Mouse (Mus musculus) spleen, postnatal 10 days (tissue): Measurements from ENCODE around the gene Smim13.
A peak's percentile ranks its signal among the peaks of the same experiment; 100 is the strongest.
"Not testable (repeated sequence)": the region's sequence is repeated elsewhere in the genome, so short reads cannot be mapped to it uniquely, and the experiment has no call there.

ENCODE experiments used
- DNase-seq, 2 experiments: peaks; one replicate each; pipeline ENCODE4 v3.0.0; 2021 to 2022; ENCODE audit warnings: low spot score in 2 of 2

Gene Smim13

GRCm38 (mm10) chr13:41238035-41238804 is 11.4 kb upstream of the Smim13 start:
- no peak for DNase-seq

- DNase-seq, result no peak
These were observed 10.9 kb upstream of the Smim13 start for GRCm38 (mm10) chr13:41238805-41239130.

- no peak for DNase-seq
These were observed 8.1 kb upstream of the Smim13 start for GRCm38 (mm10) chr13:41241557-41241956.

GRCm38 (mm10) chr13:41244306-41244830 is 5.3 kb upstream of the Smim13 start:
- no peak for DNase-seq

GRCm38 (mm10) chr13:41248751-41249520 is 708 bp upstream of the Smim13 start:
- peak in 1 of 2 experiments; percentile 45 for DNase-seq

GRCm38 (mm10) chr13:41250318-41250981 is 806 bp downstream of the Smim13 start:
- peak in 1 of 2 experiments; percentile 45 for DNase-seq

DNA sequence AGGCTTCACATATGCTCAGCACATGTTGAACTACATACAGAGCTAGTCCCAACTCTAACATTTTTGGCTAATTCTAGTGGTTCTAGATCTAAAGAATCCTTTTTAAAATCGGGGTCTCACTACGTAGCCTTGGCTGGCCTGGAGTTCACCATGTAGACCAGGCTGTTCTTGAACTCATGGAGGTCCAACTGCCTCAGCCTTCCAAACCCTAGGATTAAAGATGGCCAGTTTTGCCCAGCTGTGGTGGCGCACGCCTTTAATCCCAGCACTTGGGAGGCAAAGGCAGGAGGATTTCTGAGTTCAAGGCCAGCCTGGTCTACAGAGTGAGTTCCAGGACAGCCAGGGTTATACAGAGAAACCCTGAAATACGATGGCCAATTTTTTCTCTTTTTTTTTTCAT is 1.6 kb downstream of the Smim13 start:
- DNase-seq, result peak in 1 of 2 experiments; percentile 7

GRCm38 (mm10) chr13:41251667-41252066 is 2.0 kb downstream of the Smim13 start:
- no peak for DNase-seq

DNA sequence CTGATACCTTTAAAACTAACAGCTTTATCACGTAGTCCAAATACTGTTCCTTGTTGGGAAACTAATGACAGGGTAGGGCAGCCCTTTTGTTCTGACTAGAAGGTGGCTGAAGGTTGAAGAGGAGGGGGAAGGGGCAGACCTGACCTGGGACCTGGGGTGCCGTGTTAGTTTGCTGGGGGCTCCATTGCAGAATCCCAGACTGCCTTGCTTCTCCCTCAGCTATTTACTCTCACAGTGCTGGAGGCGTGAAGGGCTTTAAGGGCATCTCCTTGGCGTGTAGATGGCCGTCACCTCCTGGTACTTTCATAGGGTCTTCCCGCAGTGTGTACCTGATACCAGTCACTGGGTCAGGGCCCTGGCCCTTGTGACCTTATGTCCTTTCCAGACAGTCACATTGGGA is 2.5 kb downstream of the Smim13 start:
- no peak for DNase-seq

GRCm38 (mm10) chr13:41252736-41253135 is 3.1 kb downstream of the Smim13 start:
- no peak for DNase-seq

DNA sequence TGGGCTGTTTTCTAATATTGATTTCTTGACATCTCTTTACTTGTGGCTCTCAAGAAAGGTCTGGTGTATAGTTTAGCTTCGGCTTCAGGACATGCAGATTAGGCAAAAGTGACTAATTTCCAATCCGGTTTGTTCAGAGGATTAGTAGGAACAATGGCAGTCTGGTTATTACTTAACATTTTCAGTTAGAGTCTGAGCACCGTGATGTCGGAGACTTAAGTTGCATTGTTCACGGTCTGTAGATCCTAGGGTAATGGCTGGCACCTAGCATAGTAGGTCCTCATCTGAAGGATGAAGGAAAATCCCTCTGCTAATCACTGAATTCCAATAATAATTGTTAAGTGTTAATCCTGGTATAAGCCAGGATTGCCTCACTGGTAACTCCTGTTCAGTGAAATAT is 6.5 kb downstream of the Smim13 start:
- no peak for DNase-seq

GRCm38 (mm10) chr13:41256962-41257361 is 7.3 kb downstream of the Smim13 start:
- no peak for DNase-seq

DNA sequence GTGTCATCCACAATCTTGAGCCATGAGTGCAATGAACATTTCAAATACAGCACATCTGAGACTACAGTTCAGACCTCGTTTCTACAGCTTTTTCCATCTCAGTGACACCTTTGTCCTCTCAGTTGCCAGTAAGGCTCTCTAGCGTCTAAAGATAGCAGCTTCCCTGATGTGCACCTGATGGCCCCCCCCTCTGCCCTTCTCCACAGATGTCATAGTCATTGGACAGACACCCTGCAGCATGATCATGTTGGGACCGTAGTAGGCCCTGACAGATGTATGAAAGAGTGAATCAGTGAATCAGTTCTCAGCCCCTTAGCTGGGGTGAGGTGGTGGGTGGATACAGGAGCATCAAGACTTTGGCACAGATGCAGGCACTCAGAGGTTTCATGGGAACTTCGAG is 8.2 kb downstream of the Smim13 start:
- no peak for DNase-seq

GRCm38 (mm10) chr13:41261617-41262016 is 12.0 kb downstream of the Smim13 start:
- not testable (repeated sequence) for DNase-seq

DNA sequence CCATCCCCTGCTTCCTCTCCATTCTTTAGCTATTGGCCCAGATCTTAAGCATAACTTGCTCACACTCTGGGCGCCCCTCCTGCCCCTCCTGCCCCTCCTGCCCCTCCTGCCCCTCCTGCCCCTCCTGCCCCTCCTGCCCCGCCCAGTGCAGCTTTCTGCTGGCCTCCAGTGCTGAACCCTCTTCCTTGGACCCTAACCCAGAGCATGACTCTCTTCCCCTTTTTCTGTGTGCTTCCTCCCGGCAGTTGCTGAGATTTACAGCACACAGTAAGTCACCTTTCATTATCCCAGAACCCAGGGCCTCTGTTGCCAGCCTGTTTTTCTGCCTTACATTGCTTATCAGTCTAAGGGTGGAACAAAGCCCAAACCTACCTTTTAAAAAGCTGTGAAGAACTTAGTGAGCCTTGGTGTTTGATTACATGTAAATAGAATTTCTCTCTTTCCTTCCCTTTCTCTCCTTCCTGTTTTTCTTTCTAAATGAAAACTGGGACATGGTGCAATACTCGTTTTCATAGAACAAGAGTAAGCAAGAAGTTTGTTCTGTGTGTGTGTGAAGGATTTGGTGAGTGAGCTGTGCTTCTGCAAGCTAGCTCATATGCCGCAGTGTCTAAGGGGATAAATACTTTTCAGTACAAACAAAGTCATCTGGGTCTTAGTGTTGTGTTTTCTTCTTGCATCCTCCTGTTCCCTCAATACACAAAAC is 13.8 kb downstream of the Smim13 start:
- DNase-seq, result no peak

DNA sequence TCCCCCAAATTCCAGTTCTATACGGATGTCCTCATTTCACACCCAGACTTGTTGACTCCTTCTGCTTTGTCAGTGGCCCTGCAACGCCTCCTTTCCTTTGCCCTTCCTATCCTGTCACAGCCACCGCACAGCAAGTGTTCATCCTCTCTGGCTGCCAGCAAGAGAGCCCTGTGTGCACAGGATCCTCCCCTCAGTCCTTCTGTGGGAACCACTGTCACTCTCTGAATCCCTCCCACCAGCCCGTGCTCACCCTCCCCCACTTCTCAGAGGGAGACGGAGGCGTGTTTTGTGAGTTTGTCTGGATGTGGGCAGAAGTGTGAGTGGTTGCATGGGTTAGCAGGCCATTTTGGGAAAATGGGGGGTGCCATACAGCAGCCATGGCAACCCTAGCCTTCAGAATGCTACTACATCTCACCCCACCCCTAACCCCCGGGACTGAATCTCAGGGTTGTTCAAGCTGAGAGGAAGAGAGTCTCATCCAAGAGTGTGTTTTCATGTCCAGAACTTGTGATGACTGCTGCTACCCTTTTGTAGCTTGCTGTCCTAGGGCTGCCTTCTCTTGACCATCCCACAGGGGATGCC is 18.3 kb downstream of the Smim13 start:
- DNase-seq, result no peak

DNA sequence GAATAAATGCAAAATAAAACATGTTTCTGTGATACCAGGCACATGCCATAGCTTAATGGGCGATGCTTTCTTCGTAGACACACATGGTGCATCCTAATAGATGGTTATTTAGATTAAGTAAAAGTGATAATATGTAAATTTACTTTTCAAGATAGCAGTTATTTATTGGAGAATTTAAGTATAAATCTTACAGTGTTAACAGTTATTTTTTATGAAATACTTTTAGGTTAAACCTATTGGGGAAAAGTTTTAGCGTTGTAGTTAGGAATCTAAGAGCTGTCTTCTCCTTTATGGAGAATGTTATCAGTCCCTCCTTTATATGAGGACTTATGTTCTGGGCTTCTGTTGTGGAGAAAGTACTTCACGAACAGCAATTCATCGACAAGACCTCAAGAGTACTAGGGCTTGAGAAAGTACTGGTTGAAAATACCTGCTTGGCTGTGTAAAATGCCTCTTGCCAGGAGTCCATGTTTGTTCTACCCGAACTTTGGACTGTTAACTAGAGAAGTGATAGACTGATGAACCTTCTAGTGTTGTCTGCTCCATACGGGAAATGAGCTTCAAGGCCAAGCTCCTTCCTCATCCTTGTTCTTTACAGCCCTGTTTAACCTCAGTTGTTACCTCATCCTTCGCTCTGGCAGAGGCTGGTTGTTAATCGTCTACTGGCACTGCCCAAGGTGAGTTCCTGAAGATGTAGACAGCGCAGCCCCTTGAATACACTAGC is 24.4 kb downstream of the Smim13 start, which contains the start of gene Gm17364:
TSS of gene Gm17364 (minus strand) at position 51 of the 724 bp plus-strand sequence.
- DNase-seq, result no peak

GRCm38 (mm10) chr13:41280696-41281095 is 31.1 kb downstream of the Smim13 start:
- no peak for DNase-seq

DNA sequence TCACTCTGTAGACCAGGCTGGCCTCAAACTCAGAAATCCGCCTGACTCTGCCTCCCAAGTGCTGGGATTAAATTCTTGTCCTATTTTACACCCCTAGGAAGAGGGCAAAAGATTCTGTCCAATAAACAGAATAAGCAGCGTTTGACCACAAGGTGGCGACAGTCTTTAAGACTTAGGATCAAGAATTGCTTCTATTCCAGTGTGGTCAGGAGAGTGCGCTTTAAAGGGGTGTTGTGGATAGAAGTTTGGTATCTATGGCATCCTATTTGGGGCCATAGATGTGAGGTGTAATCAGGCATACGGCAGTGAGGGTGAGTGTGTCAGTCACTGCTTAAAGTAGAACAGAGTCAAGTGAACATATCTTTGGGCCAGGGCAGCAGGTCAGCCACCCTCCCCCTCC is 33.6 kb downstream of the Smim13 start:
- DNase-seq, result peak; percentile 41 to 74

GRCm38 (mm10) chr13:41285448-41285847 is 35.8 kb downstream of the Smim13 start:
- no peak for DNase-seq

GRCm38 (mm10) chr13:41286285-41286684 is 36.6 kb downstream of the Smim13 start:
- no peak for DNase-seq
